Mouse (Mus musculus) naive thymus-derived CD4-positive, alpha-beta T cell, adult 2 months (primary cell): ENCODE measurements around the gene Rps9.
"Not testable (repeated sequence)": the region's sequence is repeated elsewhere in the genome, so short reads cannot be mapped to it uniquely, and the experiment has no call there.

Source experiments
- DNase-seq: peaks from one replicate; pipeline ENCODE4 v3.0.0-alpha.2; 2011; ENCODE audit warnings: low read depth

Gene Rps9

DNA sequence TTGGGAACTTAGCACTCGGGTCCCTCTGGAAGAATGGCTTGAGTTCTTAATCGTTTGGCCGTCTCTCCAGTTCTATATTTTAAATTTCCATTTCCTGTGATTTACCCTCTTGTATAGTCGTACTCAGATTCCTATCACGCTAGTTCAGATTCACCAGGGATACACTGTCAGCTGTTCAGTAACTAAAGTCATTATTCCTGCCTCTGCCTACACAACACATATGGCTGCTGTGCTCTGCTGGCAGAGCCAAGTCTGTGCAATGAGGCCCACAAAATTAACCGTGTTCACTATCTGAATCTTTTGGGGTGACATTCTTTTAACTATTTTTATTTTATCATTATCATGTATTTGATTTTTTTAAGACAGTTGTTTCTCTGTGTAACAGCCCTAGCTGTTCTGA is 5.3 kb upstream of the Rps9 start:
- no peak for DNase-seq

DNA sequence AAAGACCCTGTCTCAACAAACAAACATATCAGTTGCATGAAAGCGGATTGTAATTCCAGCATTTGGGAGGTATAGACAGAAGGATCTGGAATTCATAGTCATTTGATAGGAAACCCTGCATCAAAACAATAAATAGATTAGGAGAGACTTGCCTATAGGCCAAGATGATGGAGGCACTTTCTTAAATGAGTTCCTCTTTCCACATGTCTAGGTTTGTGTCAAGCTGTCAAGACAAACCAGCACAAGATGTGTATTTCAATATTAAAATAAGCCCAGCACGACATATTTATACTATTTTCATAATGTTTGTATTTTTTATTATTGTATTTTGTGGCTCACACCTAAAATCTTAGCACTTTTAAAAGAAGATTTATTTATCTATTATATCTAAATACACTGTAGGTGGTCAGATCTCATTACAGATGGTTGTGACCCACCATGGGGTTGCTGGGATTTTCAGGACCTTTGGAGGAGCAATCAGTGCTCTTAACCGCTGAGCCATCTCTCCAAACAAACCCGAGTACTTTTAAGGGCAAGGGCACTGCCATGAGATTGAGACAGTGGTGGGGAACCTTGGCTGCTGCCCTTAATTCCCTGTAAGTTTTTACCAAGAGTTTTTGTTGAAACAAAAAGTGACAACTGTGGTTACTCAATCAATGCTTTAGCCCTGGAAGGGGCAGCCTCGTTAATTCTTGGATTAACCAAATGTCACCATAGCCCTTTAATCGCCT is 480 bp upstream of the Rps9 start:
- no peak for DNase-seq

DNA sequence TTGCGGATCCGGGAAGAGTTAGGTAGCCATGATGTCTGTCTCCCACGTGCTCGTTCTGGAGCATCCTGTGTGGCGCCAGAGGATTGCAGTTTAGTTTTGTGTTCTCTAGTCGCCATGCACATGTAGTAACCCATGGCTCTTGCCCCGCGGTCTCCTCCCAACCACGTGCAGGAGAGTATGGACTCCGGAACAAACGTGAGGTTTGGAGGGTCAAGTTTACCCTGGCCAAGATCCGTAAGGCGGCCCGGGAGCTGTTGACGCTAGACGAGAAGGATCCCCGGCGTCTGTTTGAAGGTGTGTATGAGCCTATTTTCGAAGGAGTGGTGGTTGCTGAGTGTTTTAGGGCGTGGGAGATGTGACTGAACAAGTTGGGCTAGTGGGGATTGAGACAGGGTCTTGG is 682 bp downstream of the Rps9 start:
- no peak for DNase-seq

DNA sequence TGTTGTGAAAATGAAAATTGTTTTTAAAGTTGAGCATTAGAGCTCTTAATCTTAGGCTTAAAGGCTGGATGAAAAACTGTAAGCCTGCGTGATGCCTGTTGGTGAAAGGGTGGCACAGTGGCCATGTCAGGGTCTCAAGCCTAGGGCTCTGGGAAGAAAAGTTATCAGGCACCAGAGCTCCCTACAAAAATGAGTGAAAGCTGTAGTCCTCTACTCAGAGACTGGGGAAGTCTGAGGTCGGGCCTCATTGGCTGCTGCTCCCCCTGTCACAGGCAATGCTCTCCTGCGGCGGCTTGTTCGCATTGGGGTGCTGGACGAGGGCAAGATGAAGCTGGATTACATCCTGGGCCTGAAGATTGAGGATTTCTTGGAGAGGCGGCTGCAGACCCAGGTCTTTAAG is 1.7 kb downstream of the Rps9 start:
- not testable (repeated sequence) for DNase-seq

DNA sequence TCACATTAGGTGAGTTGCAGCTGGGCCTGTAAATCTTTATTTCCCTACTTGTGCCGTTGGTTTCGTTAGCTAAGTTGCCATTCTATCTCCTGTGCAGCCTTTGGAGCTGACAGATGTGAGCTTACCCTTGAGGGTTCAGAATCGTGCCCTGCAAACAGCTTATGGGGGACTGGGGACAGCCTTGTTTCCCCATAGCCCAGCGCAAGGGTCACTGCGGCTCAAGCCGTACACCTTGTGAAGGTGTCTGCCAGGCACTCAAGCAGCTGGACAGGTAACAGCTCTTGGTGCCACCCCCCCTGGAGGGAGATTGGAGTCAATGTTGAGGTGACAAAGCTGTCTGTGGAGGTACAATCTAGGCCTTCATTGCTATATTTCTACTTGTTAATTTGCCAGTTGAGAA is 2.1 kb downstream of the Rps9 start:
- DNase-seq, result no peak

DNA sequence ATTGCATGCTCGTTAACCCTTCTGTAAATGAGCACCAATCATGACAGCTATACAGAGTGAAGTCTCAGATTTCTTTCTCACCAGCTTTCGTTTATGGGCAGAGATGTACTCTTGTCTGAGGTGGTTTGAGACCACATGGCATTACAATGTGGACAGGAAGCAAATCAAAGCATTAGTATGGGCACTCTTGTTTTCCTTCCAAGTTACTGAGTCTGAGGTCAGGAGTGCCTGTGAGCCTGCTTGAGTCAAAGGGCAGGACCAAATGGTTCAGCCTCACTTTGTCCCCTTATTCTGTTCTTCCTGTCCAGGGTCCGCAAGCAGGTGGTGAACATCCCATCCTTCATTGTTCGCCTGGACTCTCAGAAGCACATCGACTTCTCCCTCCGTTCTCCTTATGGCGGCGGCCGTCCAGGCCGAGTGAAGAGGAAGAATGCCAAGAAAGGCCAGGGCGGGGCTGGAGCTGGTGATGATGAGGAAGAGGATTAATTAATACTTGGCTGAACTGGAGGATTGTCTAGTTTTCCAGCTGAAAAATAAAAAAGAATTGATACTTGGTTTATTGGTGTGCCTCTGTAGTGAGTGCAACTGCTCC is 2.6 kb downstream of the Rps9 start:
- DNase-seq, result peak; percentile 36

DNA sequence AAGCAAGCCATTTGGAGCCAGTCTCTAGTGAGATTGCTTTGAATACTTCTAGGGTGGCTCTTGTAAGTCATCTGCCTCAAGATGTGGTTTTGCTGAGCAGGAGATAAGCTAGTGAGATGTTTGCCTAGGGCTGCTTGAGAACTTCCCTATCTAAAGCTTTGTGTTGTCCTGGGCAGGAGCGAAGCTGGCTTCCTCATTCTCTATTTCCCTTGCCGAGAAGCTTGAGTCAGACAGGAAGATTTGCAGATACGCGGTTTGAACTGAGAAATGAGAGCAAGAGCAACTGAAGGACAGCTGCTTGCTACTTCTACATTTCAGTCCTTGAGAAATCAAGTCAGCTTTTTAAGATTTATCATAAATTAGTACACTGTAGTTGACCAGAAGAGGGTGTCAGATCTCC is 3.2 kb downstream of the Rps9 start:
- peak; percentile 51 for DNase-seq

DNA sequence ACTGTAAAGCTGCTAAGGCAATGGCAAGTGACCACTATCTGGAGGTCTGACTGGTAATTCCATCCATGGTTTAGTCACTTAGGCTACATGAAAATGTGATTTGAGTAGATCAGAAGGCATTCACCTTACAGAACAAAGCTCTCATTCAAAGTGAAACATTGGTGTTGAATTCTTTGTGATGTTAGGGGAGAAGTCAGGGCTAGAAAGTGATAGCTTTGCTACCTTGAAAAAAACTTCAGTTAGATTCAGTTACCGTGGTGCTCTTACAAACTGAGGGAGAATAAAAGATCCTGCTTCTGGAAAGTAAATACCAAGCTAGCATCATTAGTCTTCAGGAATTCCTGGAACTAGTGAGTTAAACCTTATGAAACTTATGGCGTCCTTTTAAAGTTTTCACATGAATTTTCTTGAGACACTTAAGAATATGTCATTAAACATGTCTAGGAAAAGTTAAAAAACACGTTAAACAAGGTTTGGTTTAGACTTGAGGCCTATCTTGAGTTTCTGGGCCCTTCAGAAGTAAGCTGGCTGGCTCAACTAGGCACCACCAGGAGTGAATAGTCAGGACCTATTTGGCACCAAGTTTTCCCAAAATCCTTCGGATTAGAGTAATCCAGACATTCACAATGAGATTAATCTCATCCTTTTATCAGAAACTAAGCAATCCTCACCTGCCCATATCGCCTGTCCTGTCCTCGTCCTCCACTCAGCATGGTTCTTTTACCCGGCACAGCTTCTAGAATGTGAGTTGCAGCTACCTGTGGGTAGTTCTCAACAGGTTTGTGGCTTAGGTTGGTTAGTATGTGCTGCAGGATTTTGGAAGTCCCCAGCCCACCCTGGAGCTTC is 4.0 kb downstream of the Rps9 start:
- DNase-seq, result peak; percentile 34

DNA sequence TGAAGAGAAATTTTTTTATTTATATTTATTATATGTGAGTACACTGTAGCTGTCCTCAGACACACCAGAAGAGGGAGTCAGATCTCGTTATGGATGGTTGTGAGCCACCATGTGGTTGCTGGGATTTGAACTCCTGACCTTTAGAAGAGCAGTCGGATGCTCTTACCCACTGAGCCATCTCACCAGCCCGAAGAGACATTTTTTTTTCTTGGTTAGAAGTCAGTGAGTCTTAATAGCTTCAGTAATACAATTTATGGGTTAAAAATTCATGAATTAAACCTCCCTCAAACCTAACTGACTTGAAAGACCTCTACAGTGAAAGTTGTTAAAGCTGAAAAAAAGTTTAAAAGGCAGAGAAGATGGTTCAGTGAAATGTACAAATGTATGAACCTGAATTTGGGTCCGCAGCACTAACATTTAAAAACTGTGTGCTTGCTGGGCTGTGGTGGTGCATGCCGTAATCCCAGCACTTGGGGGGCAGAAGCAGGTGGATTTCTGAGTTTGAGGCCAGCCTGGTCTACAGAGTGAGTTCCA is 4.7 kb downstream of the Rps9 start:
- DNase-seq, result not testable (repeated sequence)

DNA sequence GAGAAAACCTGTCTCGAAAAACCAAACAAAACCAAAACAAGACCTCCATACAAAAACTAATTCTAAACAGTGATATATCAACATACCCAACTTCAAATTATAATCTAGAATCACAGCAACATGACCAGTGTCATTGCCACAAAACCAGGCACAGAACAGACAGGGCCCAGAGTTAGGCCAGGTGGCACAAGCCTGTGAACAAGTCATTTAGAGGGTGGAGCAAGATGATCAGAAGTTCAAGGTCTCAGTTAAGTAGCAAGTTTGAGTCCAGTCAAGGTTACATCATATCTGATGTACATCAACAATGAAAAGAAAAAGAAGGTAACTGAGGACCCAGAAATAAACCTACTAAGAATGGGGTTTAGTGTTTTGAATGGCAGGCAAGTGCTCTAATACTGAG is 5.2 kb downstream of the Rps9 start:
- no peak for DNase-seq

DNA sequence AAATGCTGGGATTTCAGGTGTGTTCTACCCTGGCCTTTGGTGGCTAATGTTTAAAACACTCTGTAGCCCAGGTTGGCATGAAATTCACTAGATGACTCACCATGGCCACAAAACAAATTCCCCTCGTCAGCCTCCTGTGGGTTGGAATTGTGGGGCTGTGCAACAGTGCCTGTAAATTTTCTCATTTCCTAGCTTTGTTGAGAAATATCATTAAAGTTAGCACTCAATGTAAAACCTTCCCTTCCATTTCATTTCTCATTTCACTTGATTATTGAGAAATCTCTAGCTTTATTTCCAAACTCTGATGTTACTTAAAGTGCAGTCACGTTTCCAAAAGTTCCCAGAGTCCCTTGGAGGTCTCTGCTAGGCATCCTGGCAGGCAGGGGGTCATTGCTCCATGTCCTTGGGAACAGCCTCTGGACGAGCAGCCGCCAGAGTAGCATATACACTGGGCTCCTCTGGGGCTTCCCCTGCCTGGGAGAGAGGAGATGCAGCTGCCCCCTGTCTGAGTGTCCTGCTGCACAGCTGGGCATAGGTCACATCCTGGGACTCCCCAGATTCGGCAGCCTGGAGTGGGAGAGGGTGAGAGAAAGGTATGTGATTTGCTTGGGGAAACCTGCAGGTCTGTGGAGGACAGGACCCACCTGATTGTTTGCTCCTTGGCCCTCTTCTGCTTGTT is 8.6 kb downstream of the Rps9 start:
- no peak for DNase-seq

DNA sequence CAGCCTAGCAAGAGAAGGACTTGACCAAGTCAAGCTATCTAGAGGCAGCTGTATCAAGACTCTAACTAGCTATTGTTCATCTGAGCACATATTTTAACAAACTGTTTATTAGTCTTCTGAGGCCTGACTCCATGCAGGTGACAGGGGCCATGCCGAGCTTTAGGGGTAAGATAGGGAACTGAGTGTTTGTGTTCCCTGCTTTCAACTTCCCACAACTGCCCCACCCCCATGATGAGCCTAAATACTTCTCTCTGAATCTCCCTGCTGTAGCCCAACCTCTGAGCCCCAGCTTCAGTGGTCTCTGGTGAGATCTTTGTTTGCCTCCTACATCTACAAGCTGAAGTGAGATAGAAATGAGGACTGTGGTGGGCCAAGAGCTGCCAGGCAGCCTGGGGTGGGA is 11.5 kb downstream of the Rps9 start:
- no peak for DNase-seq

DNA sequence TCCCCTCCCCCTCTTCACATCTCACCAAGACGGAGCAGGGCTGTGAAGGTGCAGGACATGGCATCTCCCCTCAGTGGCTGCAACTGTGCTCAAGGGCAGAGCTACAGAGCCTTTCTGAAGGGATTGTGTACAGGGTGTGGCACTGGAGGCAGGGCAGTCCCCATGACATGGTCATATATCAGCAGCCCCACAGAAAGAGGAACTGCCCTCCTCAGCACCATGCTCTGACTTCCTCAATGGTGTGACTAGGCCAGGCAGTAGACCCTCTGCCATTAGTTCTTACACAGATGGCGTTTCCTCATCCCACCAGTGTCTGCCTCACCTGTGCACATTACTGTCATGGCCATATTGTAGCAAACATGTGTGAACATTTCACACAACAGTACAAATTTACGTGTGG is 16.5 kb downstream of the Rps9 start, which contains the start of gene Pirb:
Gene Pirb, minus strand, starts transcription at position 124 of the 400 bp plus-strand sequence.
- not testable (repeated sequence) for DNase-seq

DNA sequence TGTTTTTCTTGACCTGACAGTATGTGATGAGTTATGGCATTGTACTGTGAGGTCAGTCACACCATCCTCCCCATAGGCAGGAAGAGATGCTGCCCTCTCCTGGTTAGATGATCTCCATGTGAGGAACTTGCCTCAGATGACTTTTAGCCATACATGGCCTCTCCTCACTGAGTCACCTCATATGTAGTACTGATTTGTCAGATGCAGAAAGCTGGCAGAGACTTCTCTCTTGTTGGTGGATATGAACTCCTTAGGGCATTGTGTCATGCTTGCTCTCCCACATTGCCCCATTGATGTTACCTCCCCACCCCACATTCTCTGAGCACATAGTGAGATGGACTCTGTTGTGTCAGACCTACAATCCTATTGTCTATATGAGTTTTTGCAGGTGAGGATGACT is 21.7 kb downstream of the Rps9 start:
- not testable (repeated sequence) for DNase-seq

DNA sequence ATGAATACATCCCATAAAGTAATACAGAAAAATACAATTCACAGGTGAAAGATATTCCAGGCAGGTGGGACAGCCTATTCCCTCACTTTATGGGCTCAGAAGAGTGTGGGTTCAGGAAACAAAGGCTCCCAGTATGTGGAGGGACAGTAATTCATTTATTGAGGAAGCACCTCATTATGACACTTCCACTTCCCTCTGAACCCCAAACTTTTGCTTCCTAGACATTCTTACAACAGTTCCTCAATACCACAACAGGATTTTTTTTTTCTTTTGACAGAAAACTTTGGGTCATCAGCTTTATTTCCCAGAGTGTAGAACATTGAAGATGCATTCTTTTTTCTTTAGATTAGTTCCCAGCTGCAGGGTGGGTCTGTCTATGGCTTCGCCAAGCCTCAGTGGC is 28.9 kb downstream of the Rps9 start:
- DNase-seq, result not testable (repeated sequence)
